Mouse (Mus musculus): ENCODE data around the gene H2afv.

The H2afv gene

DNA sequence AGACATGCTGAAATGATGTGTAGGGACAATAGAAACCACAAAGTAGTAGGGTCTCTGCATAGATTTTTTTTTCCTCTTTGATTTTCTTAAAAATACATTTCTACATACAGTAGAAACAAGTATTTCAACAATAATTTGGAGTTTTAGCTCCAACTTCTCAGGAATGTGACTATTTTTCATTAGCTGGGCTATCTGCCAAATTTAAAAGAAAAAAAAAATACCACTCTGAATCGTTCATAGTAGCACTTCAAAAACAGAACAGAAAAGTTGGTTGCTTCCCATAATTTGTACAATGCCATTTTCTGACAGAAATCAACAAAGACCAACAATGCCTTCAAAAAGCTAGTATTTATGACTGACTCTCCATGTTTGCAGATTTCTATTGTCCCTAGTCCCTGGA, 27.2 kb upstream of the H2afv start:
- in situ Hi-C loops (cut with MboI; ENCODE audit: unreplicated experiment in 2 of 2): no loop called here

DNA sequence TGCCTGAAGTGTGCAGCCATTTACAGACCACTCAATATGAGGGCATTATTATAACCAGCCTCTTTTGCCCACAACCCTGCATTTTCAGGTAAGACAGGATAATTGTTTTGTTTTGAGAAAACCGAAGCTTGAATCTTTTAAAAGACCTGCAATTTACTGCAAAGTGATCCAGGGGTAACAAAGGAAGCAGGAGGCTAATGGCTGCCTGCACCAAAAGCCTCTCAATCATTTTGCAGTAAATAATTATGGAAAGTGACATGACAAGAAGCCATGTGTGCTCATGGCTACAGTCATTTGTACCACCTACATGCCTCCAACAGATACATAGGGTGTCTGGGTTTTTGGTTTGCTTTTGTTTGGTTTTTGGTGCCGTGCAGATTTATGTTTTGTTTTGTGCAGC, 26.8 kb upstream of the H2afv start:
- in situ Hi-C loops (cut with MboI; ENCODE audit: unreplicated experiment in 2 of 2): no loop called here

DNA sequence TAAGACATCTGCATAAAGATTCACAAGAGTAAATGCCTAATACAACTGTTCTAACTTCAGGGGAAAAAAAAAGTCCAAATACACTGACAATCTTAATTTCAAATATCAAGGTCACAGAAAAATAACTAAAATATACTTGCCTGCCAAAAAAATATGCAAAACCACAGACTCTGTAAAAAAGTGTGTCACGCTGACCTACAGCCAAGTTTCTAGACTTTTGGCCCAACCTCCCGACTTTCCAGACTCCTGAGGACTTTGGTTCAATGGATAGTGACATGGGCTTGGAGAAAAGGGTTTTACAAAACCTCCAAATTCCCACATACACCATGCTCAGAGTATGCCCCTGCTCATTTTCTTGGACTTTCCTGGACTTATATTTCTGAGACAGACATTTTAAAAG, 24.3 kb upstream of the H2afv start:
- in situ Hi-C loops (cut with MboI; ENCODE audit: unreplicated experiment in 2 of 2): no loop called here

DNA sequence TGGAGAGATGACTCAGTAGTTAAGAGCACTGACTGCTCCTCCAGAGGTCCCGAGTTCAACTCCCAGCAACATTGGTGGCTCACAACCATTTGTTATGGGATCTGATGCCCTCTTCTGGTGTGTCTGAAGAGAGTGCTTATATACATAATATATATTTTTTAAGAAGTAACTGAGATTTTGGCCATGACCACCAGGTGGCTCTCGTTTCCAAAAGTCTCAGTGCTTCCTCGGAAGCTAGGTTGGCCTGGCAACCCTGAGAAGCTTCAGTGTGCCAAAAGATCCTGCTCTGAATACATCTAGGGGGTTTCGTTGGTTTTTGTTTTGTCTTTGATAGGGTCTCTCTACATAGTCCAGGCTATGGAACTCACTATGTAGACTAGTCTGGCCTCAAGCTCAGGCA, 20.9 kb upstream of the H2afv start:
- in situ Hi-C loops (cut with MboI; ENCODE audit: unreplicated experiment in 2 of 2): no loop called here

DNA sequence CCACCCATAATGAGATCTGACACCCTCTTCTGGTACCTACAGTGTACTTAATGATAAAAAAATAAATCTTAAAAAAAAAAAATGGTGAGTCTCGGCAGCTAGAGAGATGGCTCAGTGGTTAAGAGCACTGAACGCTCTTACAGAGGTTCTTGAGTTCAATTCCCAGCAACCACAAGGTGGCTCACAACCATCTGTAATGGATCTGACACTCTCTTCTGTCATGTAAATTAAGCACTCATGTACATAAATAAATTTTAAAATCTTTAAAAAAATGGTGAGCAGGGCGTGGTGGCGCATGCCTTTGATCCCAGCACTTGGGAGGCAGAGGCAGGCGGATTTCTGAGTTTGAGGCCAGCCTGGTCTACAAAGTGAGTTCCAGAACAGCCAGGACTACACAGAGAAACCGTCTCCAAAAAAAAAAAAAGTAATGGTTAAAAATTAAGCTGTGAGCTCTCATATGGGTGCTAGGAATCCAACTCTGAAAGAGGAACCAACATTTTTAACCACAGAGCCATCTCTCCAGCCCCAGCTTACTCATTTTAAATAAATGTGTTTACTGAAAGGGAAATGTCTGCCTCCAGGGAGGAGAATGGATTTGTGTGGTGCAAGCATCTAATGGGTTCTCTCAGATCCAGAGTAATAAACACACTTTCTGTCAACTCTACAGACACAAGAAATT, 19.1 kb upstream of the H2afv start:
- in situ Hi-C loops (cut with MboI; ENCODE audit: unreplicated experiment in 2 of 2): no loop called here

DNA sequence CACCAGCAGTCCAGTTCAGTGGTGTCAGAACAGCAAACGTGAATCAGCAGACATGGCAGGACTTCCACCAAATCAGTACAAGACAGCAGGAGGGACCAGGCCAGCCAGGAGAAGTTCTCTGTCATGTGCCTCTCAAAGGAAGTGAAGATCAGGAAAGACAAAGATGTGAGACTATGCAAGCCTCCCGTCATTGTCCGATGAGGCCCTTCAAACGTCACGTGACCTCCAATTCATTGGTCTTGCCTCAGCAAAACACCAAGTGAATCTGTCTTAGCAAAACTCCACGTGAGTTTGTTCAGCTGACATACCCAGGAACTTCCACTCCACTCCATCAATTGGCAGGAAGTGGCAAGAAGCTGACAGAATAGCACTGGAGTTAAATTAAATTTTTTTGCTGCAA, 11.8 kb upstream of the H2afv start:
- in situ Hi-C loops (cut with MboI; ENCODE audit: unreplicated experiment in 2 of 2): no loop called here

DNA sequence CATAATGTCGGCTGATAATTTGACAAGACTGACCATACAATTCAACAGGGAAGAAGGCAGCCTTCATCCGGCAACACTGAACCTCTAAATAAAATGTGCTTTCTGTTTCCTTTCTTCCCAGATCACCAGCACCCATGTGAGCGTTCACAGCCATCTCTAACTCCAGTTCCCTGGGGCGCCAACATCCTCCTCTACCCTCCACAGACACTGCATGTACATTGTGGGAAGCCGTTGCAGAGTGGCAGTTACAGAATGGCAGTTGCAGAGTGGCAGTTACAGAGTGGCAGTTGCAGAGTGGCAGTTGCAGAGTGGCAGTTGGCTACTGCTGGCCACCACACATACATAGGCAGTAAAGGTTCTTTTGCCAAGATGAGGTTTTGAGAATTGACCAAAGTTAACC, 3.9 kb upstream of the H2afv start:
- in situ Hi-C loops (cut with MboI; ENCODE audit: unreplicated experiment in 2 of 2): loop anchor here in 1 of 2 experiments (25.0 kb wide), 1 partner anchor 139 kb away; no protein-coding TSS in a partner anchor

DNA sequence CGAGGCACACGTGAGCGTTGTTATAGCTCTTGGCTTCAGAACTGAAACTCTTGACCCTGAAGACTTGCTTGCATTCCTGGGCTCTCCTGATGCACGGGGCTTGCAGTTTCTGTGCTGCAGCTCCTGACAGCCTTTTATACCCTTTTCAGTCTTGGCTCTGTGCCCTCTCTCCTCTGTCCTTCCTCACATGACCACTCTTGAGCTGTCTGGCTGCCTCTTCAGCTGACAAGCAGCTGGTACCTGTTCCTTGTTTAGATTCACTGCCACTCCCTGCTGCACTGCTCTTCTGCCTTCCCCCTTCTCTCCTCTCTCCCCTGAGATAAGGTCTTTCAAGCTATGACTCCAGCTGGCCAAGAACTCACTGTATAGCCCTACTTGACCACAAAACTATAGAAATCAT, 3.2 kb upstream of the H2afv start:
- in situ Hi-C loops (cut with MboI; ENCODE audit: unreplicated experiment in 2 of 2): loop anchor here in 1 of 2 experiments (25.0 kb wide), 1 partner anchor 140 kb away; no protein-coding TSS in a partner anchor

DNA sequence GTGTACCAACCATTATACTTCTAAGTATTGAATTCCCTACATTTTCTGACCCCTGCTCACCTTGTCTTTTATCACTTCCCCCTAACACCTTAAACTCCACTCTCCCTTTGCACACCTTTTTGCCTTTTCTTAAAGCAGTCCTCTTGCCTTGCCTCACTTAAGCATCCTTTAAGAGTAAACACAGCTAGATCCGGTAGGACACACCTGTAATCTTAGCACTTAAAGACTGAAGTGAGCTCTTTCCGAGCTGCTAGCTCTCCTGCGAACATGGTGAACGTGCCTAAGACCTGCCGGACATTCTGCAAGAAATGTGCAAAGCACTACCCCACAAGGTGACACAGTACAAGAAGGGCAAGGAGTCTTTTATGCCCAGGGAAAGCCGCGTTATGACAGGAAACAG, 1.7 kb upstream of the H2afv start:
- in situ Hi-C loops (cut with MboI; ENCODE audit: unreplicated experiment in 2 of 2): loop anchor here in 1 of 2 experiments (25.0 kb wide), 1 partner anchor 141 kb away; no protein-coding TSS in a partner anchor

DNA sequence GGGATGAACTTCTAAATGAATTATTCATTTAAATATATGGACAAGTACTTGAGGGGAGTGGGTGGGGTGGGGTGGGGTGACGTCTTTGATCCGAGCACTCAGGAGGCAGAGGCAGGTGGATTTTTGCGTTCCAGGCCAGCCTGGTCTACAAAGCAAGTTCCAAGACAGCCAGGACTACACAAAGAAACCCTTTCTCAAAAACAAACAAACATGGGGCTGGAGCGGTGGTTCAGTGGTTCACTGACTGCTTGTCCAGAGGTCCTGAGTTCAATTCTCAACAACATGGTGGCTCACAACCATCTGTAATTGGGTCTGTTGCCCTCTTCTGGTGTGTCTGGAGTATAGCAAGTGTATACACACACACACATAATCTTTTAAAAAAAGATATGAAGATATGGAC, 1.2 kb upstream of the H2afv start:
- in situ Hi-C loops (cut with MboI; ENCODE audit: unreplicated experiment in 2 of 2): loop anchor here in 1 of 2 experiments (25.0 kb wide), 1 partner anchor 142 kb away; no protein-coding TSS in a partner anchor

DNA sequence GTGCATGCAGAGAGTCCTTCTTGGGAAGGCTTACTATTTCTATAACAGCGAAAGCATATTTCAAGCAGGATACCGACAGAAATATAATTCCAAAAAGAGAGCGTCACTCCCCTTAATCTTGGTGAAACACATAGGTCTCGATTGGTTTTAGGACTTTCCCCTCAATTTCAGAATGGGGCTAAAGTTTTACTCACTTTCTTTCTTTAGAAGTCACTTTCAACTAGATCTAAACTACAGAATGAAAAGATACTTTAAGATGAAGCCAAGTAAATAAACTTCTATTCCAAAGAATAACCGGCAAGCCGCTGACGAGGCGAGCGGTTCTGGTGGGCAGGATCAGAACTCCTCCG, 541 bp downstream of the H2afv start:
- in situ Hi-C loops (cut with MboI; ENCODE audit: unreplicated experiment in 2 of 2): loop anchor here (5.0 to 25.0 kb wide), 2 partner anchors 39 to 144 kb away; no protein-coding TSS in a partner anchor

DNA sequence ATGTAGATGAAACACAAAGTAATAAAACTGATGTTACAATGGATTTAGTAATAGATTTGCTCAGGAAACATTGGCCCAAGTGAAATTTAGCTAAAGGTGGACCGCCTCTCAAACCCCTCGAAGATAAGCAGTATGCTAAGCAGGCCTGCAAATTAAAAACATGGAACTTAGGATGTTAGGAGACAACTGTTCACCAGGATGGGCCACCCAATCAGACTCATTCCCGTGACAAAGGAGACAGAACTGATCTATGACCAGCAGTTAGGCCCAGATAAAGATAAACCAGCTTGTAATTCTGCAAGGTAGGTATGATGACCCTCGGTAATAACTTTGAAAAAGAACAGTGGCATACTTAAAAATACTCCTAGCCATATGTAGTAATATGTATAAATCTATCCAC, 1.1 kb downstream of the H2afv start:
- in situ Hi-C loops (cut with MboI; ENCODE audit: unreplicated experiment in 2 of 2): loop anchor here (5.0 to 25.0 kb wide), 2 partner anchors 39 to 144 kb away; no protein-coding TSS in a partner anchor

DNA sequence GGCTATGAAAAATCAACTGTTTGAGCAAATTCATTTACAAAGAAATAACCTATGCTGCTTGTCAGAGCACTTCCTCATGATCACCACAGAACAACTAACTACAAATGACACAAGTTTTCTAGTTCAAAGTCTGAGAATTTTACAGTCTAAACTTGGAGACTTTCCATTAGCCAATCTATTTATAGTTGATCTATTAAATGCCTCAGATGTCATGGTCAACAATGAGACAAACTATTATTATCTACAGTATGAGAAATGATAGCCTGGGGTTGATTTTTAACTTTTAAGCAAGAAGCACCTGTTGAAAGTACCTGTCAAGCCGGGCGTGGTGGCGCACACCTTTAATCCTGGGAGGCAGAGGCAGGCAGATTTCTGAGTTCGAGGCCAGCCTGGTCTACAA, 1.7 kb downstream of the H2afv start:
- in situ Hi-C loops (cut with MboI; ENCODE audit: unreplicated experiment in 2 of 2): loop anchor here (5.0 to 25.0 kb wide), 2 partner anchors 40 to 145 kb away; no protein-coding TSS in a partner anchor

DNA sequence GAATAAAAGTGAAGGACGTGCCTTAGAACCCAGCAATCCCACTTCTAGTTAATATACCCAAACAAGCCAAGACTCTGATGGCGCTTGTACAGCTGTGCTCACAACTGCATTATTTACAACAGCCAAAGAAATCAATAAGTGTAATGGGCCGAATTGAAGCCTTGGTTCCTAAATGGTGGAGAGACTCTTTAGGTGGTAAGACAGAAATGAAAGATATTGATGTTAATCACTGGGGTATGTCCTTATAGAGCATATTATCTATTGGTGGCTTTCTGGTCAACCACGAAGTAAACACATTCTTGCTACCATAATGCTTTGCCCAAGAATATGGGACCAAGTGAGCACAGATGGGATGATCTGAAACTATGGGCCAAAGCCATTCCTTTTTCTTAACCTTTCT, 4.1 kb downstream of the H2afv start:
- in situ Hi-C loops (cut with MboI; ENCODE audit: unreplicated experiment in 2 of 2): loop anchor here (5.0 to 25.0 kb wide), 2 partner anchors 42 to 147 kb away; no protein-coding TSS in a partner anchor

DNA sequence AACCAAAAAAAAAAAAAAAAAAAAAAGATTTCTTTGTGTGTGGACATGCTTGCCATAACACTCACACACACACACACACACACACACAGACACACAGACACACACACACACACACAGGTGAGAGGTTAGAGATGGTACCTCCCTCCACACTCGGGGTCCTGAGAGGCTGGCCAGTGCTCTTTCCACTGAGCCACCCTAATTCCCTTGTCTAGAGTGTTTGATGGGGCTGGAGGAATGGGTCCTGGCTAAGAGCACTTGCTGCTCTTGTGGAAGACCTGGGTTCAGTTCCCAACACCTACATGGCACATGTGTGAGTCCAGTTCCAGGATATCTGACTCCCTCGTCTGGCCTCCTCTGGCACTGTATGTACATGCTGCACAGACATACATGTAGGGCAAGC, 6.6 kb downstream of the H2afv start:
- in situ Hi-C loops (cut with MboI; ENCODE audit: unreplicated experiment in 2 of 2): loop anchor here (10.0 to 25.0 kb wide), 2 partner anchors 150 to 327 kb away; no protein-coding TSS in a partner anchor

DNA sequence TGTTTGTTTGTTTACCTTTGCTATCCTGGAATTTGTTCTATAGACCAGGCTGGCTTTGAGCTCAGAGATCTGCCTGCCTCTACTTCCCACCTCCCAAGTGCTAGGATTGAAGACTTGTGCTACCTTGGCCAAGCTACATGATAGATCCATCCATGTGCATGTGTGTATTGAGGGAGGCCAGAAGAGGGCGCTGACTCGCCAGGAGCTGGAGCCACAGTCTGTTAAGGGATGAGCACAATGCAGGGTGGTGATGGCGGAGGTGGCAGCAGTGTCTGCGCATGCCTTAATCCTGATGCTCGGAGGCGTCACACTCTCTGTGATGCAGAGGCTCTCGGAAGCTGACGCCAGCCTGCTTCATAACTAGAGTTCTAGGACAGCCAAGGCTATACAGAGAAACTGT, 7.8 kb downstream of the H2afv start:
- in situ Hi-C loops (cut with MboI; ENCODE audit: unreplicated experiment in 2 of 2): loop anchor here (10.0 to 25.0 kb wide), 2 partner anchors 151 to 328 kb away; no protein-coding TSS in a partner anchor

DNA sequence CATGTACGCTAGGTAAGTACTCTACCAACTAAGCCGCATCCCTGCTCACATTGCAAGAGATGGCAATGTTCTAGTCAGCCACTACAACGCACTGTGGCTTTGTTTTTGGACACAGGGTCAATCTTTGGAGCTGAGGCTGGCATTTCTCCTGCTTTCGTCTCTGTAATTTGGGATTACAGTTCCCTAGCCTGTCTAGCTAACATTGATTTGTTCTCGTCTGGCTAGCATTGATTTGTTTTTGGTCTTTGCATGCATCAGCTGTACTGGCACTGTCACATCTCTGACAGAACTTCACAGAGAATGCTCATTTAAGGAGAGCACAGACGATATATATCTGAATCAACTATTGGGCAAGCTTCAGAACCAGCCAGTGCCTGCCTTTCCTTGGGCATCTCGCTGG, 14.1 kb downstream of the H2afv start:
- in situ Hi-C loops (cut with MboI; ENCODE audit: unreplicated experiment in 2 of 2): loop anchor here (5.0 to 25.0 kb wide), 3 partner anchors 62 to 335 kb away; no protein-coding TSS in a partner anchor

DNA sequence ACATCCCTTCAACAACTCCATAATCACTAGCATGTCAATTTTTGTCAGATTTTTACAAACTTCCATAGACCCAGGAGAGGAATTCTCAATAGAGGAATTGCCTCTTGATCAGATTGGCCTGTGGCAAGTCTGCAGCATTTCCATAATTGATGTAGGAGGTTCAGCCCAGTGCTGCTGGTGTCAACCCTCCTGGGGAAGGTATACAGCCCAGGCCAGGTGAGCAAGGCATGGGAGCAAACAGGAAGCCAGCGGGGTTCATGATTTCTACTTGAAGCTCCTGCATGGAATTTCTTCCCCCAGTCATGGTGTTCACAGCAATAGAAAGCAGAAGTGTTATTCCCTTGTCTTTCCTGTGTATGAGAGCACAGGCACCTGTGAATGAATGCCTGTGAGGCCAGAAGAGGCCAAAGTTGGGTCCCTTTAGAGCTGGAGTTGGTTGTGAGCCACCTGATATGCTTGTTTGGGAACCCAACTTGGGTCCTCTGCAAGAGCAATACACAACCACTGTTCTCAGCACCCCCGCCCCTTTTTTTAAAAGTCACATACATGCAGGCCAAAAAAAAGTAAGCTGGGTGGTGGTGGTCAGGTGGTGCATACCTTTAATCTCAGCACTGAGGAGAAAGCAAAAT, 23.4 kb downstream of the H2afv start:
- in situ Hi-C loops (cut with MboI; ENCODE audit: unreplicated experiment in 2 of 2): no loop called here

DNA sequence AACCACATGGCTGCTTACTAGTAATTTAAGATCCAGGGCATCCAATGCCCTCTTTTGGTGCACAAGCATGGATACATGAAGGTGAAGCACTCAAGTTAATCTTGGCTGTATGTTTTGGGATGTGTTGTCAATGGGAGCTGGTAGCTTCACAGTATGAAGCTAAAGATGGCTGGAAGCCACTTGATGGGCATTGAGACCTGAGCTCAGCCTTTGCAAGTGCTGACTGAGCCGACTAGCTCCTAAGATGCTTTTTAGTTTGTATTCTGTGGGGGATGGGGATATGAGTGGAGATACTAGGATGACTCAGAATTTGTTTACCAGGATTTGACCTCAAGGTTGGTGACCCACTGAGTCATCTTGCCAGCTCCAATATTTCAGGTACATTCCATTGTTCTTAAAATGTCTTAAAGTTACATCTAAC, 23.9 kb downstream of the H2afv start:
- in situ Hi-C loops (cut with MboI; ENCODE audit: unreplicated experiment in 2 of 2): no loop called here

DNA sequence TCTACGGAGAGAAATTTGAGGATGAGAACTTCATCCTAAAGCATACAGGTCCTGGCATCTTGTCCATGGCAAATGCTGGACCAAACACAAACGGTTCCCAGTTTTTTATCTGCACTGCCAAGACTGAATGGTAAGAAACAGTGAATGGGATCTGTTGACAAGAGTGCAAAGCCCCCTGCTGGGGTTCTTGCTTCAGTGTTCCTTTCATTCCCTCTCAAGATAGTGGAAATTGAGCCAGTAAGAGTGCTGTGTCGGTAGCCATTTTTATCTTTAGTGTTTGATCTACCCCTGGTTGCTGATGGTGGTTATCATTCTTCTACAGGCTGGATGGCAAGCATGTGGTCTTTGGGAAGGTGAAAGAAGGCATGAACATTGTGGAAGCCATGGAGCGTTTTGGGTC, 25.1 kb downstream of the H2afv start:
- in situ Hi-C loops (cut with MboI; ENCODE audit: unreplicated experiment in 2 of 2): loop anchor here in 1 of 2 experiments (5.0 to 10.0 kb wide), 2 partner anchors 103 to 424 kb away; partner anchors contain the start of gene Myo1g

DNA sequence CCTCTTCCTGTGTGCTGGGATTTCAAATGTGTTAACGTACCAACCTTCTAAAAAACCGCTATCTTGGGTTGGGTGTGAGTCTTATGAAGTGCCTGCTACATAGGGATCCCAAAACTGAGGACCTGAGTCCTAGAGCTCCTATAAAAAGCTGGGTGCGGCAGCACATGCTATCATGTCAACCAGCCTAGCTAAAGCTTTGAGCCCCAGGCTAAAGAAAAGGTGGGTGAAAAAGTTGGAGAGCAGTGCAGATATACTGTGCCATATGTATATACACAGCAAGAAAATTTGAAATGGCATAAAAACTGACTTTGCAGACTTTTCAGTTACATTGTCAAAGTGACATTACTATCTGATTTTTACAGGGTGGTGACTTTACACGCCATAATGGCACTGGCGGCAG, 25.5 kb downstream of the H2afv start:
- in situ Hi-C loops (cut with MboI; ENCODE audit: unreplicated experiment in 2 of 2): loop anchor here in 1 of 2 experiments (5.0 to 10.0 kb wide), 2 partner anchors 104 to 424 kb away; partner anchors contain the start of gene Myo1g
